Mouse (Mus musculus) stomach, postnatal 0 days (tissue): Measurements from ENCODE around the gene Gm5868.

Source experiments
- CTCF ChIP-seq: IDR thresholded peaks from 2 replicates; pipeline ENCODE4 v1.5.1; 2016; ENCODE audit warnings: antibody characterized with exemption, low read depth, mild to moderate bottlenecking, moderate library complexity
- EP300 ChIP-seq: optimal IDR thresholded peaks from 2 replicates; pipeline ENCODE3; 2016; ENCODE audit warnings: antibody characterized with exemption

GRCm38 (mm10) chr5:72558716-72559526, 28.4 kb downstream of the Gm5868 start:
- TF ChIP-seq CTCF = no peak
- no peak for TF ChIP-seq EP300
